Mouse (Mus musculus): ENCODE data around the gene Ccdc141. TPM values are rescaled to one million over a fixed set of nuclear protein-coding genes. Genes with fewer than 3 reads are reported as not detected.

Gene Ccdc141
- polyA plus RNA-seq, 1 experiment = 12.8 TPM

DNA sequence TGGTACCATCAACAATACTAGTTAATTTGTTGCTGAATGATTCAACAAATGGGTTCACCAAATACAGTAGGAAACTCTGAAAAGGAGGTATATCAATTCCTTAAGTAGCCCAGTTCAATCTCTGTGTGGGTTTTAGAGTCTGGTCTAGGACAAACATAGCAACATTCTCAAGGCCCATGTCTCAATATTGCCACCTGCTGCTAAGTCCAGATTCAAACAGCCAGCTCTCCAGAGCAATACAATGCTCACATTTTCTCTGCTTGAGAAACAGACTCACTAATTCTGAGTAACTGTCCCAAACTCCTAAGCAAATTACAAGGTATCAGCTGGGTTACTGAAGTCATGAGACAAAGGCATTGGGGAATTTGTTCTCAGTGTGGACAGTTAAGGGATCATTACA is 85.8 kb downstream of the Ccdc141 start:
- Histone ChIP-seq H3K27me3 (replicated peaks; ENCODE audit: control insufficient read depth, insufficient read depth, low read length) (no peaks in the 10 kb centered on the region), H3K4me1 (ENCODE audit: control insufficient read depth, insufficient read depth, low read length) (no peaks in the 10 kb centered on the region), H3K36me3 (ENCODE audit: control insufficient read depth, insufficient read depth, low read length) (no peaks in the 10 kb centered on the region; the same call in 1 of the 2 replicates), H3K27ac (ENCODE audit: insufficient read depth, low read depth, low read length) (no peak overlapping the region), H3K4me3 (ENCODE audit: insufficient read depth, low read depth, low read length) (no peak overlapping the region)
- no peak for TF ChIP-seq POLR2A (IDR thresholded peaks at IDR 0.05; ENCODE audit: low read depth, low read length)
- TF ChIP-seq CTCF (conservative IDR thresholded peaks at IDR 0.05; ENCODE audit: insufficient read depth, insufficient read length, low read depth, low read length) = no peak
- no peak for DNase-seq

DNA sequence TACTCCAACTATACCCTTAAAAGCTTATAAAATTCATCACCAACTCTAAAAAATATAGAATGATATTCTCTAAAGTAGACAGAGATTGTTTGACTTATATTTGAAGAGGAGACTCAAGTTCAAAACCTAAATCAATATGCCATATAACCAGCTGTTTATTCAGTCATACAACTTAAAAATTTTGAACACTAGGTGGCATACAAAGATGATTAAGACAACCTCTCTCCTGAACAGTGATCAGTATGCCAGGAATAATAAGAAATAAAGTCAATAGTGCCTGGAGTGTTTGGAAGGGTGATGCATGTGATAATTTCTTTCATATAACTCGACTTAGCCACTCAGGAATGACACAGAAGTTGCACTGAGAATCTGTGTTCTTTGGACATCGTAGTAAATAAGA is 89.3 kb downstream of the Ccdc141 start:
- DNase-seq = no peak
- H3K36me3 ChIP-seq (ENCODE audit: control insufficient read depth, insufficient read depth, low read length) = no peaks in the 10 kb centered on the region
- H3K4me1 ChIP-seq (ENCODE audit: control insufficient read depth, insufficient read depth, low read length) = no peaks in the 10 kb centered on the region
- no peaks in the 10 kb centered on the region for H3K27me3 ChIP-seq (replicated peaks; ENCODE audit: control insufficient read depth, insufficient read depth, low read length)
- TF ChIP-seq POLR2A (IDR thresholded peaks at IDR 0.05; ENCODE audit: low read depth, low read length) = no peak
- TF ChIP-seq CTCF (conservative IDR thresholded peaks at IDR 0.05; ENCODE audit: insufficient read depth, insufficient read length, low read depth, low read length) = no peak
- H3K27ac ChIP-seq (ENCODE audit: insufficient read depth, low read depth, low read length) = no peak overlapping the region
- WGBS = 64% methylated on average over 2 of the region's 2 CpGs
- no peak overlapping the region for H3K4me3 ChIP-seq (ENCODE audit: insufficient read depth, low read depth, low read length)

DNA sequence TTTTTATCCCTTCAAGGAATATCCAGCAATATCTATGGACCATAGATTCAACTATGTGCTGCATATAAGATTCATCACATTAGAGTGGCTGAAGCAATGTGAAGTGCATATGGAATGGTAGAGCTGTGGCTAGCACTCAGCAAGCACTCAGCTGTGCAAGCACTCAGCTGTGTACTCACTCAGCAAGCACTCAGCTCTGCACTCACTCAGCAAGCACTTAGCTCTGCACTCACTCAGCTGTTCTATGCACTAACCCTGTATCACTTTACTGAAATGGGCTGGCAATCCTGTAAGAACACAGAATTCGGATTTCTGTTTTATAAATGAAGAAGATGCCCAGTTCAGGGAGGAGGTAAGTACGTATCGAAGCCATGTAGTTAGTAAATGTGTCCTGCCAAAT is 89.8 kb downstream of the Ccdc141 start:
- no peak overlapping the region for H3K27ac ChIP-seq (ENCODE audit: insufficient read depth, low read depth, low read length)
- no peak for DNase-seq
- no peaks in the 10 kb centered on the region for H3K27me3 ChIP-seq (replicated peaks; ENCODE audit: control insufficient read depth, insufficient read depth, low read length)
- no peaks in the 10 kb centered on the region for H3K36me3 ChIP-seq (ENCODE audit: control insufficient read depth, insufficient read depth, low read length)
- no peaks in the 10 kb centered on the region for H3K4me1 ChIP-seq (ENCODE audit: control insufficient read depth, insufficient read depth, low read length)
- 92% methylated on average over 3 of the region's 3 CpGs for WGBS
- TF ChIP-seq CTCF (conservative IDR thresholded peaks at IDR 0.05; ENCODE audit: insufficient read depth, insufficient read length, low read depth, low read length) (no peak), POLR2A (IDR thresholded peaks at IDR 0.05; ENCODE audit: low read depth, low read length) (no peak)
- no peak overlapping the region for H3K4me3 ChIP-seq (ENCODE audit: insufficient read depth, low read depth, low read length)

DNA sequence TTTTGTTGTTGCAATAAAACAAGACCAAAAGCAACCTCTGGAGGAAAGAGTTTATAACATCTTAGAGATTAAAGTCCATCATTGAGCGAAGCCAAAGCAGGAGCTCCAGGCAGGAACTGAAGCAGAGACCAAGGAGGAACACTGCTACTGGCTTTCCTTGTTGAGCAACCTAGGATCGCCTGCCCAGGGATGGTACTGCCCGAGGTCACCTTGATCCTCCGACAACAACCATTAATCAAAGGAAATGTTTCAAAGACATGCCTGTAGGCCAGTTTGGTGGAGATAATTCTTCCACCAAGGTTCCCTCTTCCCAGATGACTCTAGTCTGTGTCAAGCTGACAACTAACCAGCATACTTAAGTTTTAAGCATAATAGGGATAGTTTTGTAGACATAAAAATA is 91.7 kb downstream of the Ccdc141 start:
- Histone ChIP-seq H3K27me3 (replicated peaks; ENCODE audit: control insufficient read depth, insufficient read depth, low read length) (no peaks in the 10 kb centered on the region), H3K27ac (ENCODE audit: insufficient read depth, low read depth, low read length) (no peak overlapping the region), H3K36me3 (ENCODE audit: control insufficient read depth, insufficient read depth, low read length) (peaks cover 1% of the 10 kb centered on the region; the same call in 1 of the 2 replicates), H3K4me1 (ENCODE audit: control insufficient read depth, insufficient read depth, low read length) (no peaks in the 10 kb centered on the region), H3K4me3 (ENCODE audit: insufficient read depth, low read depth, low read length) (no peak overlapping the region)
- 62% methylated on average over 4 of the region's 4 CpGs for WGBS
- DNase-seq = peak; percentile 15
- TF ChIP-seq CTCF (conservative IDR thresholded peaks at IDR 0.05; ENCODE audit: insufficient read depth, insufficient read length, low read depth, low read length) (no peak), POLR2A (IDR thresholded peaks at IDR 0.05; ENCODE audit: low read depth, low read length) (no peak)

DNA sequence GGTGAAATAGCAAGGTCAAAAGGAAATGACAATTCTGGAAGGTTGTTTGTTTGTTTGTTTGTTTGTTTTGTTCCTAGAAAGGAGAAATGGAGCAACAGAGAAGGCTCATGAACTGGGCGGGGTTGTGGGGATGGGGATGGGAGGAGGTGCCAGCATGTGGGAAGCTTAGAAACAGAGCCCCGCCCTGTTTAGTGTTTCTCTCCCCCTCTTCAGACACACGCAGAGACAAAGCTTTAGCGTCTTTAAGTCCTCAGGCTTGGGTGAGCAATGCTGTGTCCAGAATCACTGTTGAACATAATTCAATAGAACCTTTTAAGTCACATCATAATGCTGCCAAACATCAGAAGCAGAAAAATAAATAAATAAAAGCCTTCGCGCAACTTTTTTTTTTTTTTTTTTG is 96.1 kb downstream of the Ccdc141 start:
- H3K36me3 ChIP-seq (ENCODE audit: control insufficient read depth, insufficient read depth, low read length) = peaks cover 3% of the 10 kb centered on the region; the same call in 1 of the 2 replicates
- H3K27me3 ChIP-seq (replicated peaks; ENCODE audit: control insufficient read depth, insufficient read depth, low read length) = no peaks in the 10 kb centered on the region
- 63% methylated on average over 6 of the region's 6 CpGs for WGBS
- TF ChIP-seq CTCF (conservative IDR thresholded peaks at IDR 0.05; ENCODE audit: insufficient read depth, insufficient read length, low read depth, low read length) (no peak), POLR2A (IDR thresholded peaks at IDR 0.05; ENCODE audit: low read depth, low read length) (no peak)
- no peak for DNase-seq
- no peak overlapping the region for H3K4me3 ChIP-seq (ENCODE audit: insufficient read depth, low read depth, low read length)
- H3K27ac ChIP-seq (ENCODE audit: insufficient read depth, low read depth, low read length) = no peak overlapping the region
- H3K4me1 ChIP-seq (ENCODE audit: control insufficient read depth, insufficient read depth, low read length) = no peaks in the 10 kb centered on the region

DNA sequence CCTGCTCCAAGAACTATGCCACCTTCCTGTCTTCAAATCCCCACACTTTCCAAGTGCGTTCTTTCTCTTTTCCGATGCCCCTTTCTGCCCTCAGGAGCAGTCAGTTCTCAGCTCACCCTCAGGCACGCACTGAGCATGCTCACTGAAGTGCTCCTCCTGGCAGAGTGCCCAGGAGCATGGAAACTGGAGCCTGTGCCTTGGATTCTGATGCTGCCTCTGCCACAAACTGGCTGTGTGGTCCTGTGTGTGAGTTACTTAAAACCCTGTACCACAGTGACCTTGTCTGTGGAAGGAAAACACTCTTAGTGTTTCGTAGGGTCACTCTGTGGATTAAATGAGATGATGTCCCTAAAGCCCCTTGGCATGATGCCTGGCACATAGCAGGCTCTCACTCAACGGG is 96.5 kb downstream of the Ccdc141 start:
- no peak for TF ChIP-seq POLR2A (IDR thresholded peaks at IDR 0.05; ENCODE audit: low read depth, low read length)
- TF ChIP-seq CTCF (conservative IDR thresholded peaks at IDR 0.05; ENCODE audit: insufficient read depth, insufficient read length, low read depth, low read length) = no peak
- no peaks in the 10 kb centered on the region for H3K4me1 ChIP-seq (ENCODE audit: control insufficient read depth, insufficient read depth, low read length)
- no peak overlapping the region for H3K4me3 ChIP-seq (ENCODE audit: insufficient read depth, low read depth, low read length)
- H3K27ac ChIP-seq (ENCODE audit: insufficient read depth, low read depth, low read length) = no peak overlapping the region
- peak; percentile 55 for DNase-seq
- peaks cover 3% of the 10 kb centered on the region; the same call in 1 of the 2 replicates for H3K36me3 ChIP-seq (ENCODE audit: control insufficient read depth, insufficient read depth, low read length)
- 58% methylated on average over 5 of the region's 5 CpGs for WGBS
- H3K27me3 ChIP-seq (replicated peaks; ENCODE audit: control insufficient read depth, insufficient read depth, low read length) = no peaks in the 10 kb centered on the region

DNA sequence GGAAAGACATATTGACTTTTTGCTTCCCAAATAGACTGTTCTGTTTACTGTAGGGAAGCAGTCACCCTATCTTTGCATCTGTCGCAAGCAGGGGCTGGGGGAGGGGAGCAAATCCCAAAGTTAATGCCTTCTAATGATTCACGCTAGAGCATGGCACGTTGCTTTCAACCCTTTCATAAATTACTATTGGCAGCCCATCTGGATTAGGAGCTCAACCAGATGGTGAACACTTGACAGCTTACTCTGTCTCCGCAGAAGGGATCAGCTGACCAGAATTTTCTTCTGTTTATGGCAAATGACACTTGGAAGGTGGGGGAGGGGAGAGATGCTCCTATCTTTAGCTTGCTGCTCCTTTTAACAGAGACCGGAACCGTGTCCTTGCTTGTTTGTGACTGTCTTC is 105.1 kb downstream of the Ccdc141 start:
- Histone ChIP-seq H3K27ac (ENCODE audit: insufficient read depth, low read depth, low read length) (no peak overlapping the region), H3K36me3 (ENCODE audit: control insufficient read depth, insufficient read depth, low read length) (no peaks in the 10 kb centered on the region; the same call in 1 of the 2 replicates), H3K27me3 (replicated peaks; ENCODE audit: control insufficient read depth, insufficient read depth, low read length) (no peaks in the 10 kb centered on the region), H3K4me3 (ENCODE audit: insufficient read depth, low read depth, low read length) (no peak overlapping the region), H3K4me1 (ENCODE audit: control insufficient read depth, insufficient read depth, low read length) (no peaks in the 10 kb centered on the region)
- DNase-seq = no peak
- WGBS = 65% methylated on average over 6 of the region's 6 CpGs
- no peak for TF ChIP-seq CTCF (conservative IDR thresholded peaks at IDR 0.05; ENCODE audit: insufficient read depth, insufficient read length, low read depth, low read length)
- TF ChIP-seq POLR2A (IDR thresholded peaks at IDR 0.05; ENCODE audit: low read depth, low read length) = no peak

Measured in kidney, adult 2 months (tissue).